Mouse (Mus musculus) embryonic facial prominence, embryonic 14.5 days (tissue): Measurements from ENCODE around the gene Pex13. TPM values are rescaled to one million over a fixed set of nuclear protein-coding genes. Genes with fewer than 3 reads are reported as not detected.

Source experiments
- ATAC-seq: fragments of 200-750 bp; cut with Nextera tagmentation; 2 replicates; pipeline ENCODE4 v1.8.0; 2017; ENCODE audit warnings: low read depth, moderate number of reproducible peaks, moderate TSS enrichment
- DNase-seq: peaks from one replicate; pipeline ENCODE4 v3.0.0-alpha.2; 2015; ENCODE audit warnings: low spot score
- H3K27ac ChIP-seq: fragments of 300-500 bp; sonication (generic); replicated peaks from 2 replicates; pipeline ENCODE4 v1.5.1; 2014; ENCODE audit warnings: low read depth, mild to moderate bottlenecking, low read length, moderate library complexity
- H3K27me3 ChIP-seq: fragments of 300-500 bp; sonication (generic); replicated peaks from 2 replicates; pipeline ENCODE4 v1.6.1; 2014; ENCODE audit warnings: low read length; ENCODE audit not compliant: control insufficient read depth, insufficient read depth
- H3K36me3 ChIP-seq: fragments of 300-500 bp; sonication (generic); 2 replicates; pipeline ENCODE4 v1.6.1; 2014; ENCODE audit warnings: low read length, mixed read lengths; ENCODE audit not compliant: control insufficient read depth, insufficient read depth
- H3K4me1 ChIP-seq: fragments of 300-500 bp; sonication (generic); 2 replicates; pipeline ENCODE4 v1.6.1; 2014; ENCODE audit warnings: antibody characterized with exemption, low read length; ENCODE audit not compliant: control insufficient read depth, insufficient read depth
- H3K4me2 ChIP-seq: fragments of 300-500 bp; sonication (generic); 2 replicates; pipeline ENCODE4 v1.6.1; 2014; ENCODE audit warnings: low read depth, mild to moderate bottlenecking, low read length, moderate library complexity, mixed read lengths
- H3K4me3 ChIP-seq: fragments of 300-500 bp; sonication (generic); 2 replicates; pipeline ENCODE4 v1.5.1; 2014; ENCODE audit warnings: low read depth, mild to moderate bottlenecking, low read length
- H3K9ac ChIP-seq: fragments of 300-500 bp; sonication (generic); 2 replicates; pipeline ENCODE4 v1.6.1; 2014; ENCODE audit warnings: low read depth, mild to moderate bottlenecking, low read length, moderate library complexity, mixed read lengths
- H3K9me3 ChIP-seq: fragments of 300-500 bp; sonication (generic); 2 replicates; pipeline ENCODE4 v1.6.1; 2016; ENCODE audit warnings: low read length; ENCODE audit not compliant: control insufficient read depth
- WGBS: fragments of 180-500 bp; shearing (Covaris S2); extraction: QIAGEN DNeasy Blood & Tissue Kit; methylation state at CpG from one replicate; pipeline ENCODE4 v1.1.7; 2014; 5-methylcytosine and 5-hydroxymethylcytosine counted together
- polyA plus RNA-seq: library from polyadenylated mRNA; unstranded; fragments of >200 nt; fragmentation: Nextera tagmentation; extraction: Ambion mirVana; gene quantifications from 2 replicates; pipeline ENCODE4 v1.2.1, GENCODE M21; 2014

The Pex13 gene
- polyA plus RNA-seq, 1 experiment from 2014 or later, result 35.8 TPM

- Histone ChIP-seq H3K4me3 (no peak overlapping the region), H3K9me3 (no peaks in the 10 kb centered on the region), H3K36me3 (peaks cover 18% of the 10 kb centered on the region; the same call in 1 of the 2 replicates), H3K27ac (no peak overlapping the region), H3K4me1 (no peaks in the 10 kb centered on the region), H3K9ac (no peak overlapping the region), H3K27me3 (no peaks in the 10 kb centered on the region), H3K4me2 (no peak overlapping the region)
- DNase-seq (no peak), ATAC-seq (no peak)
- 89% methylated on average over 1 of the region's 1 CpGs for WGBS
Measured at GRCm38 (mm10) chr11:23688060-23688459, 22.3 kb upstream of the Pex13 start.

DNA sequence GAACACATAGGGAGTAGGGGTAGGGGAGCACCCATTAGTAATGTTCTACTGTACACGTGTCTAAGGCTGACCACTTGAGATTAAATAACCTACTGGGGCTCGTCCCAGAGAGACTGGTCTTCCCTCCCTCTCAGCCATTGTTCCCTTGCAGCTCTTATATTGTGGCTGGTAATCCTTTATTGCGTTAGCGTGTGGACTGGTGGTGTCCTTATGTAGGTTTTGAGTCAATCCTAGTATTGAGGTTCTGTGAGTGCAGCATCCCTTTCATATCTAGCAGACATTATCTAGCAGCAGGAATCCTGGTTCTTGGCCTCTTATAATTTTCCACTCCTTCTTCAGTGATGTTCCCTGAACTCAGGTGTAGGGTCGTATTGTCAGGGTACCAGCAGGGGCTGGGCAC is 20.9 kb upstream of the Pex13 start:
- ATAC-seq, result no peak
- Histone ChIP-seq H3K27ac (no peak overlapping the region), H3K9me3 (no peaks in the 10 kb centered on the region), H3K27me3 (no peaks in the 10 kb centered on the region), H3K4me2 (no peak overlapping the region), H3K36me3 (peaks cover 25% of the 10 kb centered on the region), H3K4me1 (no peaks in the 10 kb centered on the region), H3K9ac (no peak overlapping the region), H3K4me3 (no peak overlapping the region)
- no peak for DNase-seq
- WGBS, result 86% methylated on average over 5 of the region's 5 CpGs

DNA sequence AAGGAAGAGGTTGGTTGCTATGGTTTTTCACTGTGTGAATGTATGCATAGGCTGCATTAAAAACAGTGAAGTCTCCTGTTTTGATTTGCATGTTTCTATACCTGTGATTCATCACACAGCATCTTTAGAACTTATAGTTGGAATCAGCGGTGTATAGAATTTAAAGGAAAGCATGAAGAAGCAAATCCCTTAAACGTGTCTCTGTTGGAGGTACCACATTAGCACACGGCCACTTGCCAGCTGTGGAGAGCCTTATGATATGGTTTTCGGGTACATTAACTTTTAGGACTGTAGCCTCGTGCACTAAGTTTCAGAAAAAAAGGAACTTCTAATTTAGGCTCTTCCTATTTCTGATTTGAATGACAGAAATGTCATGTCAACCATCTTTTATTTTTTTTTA is 16.8 kb upstream of the Pex13 start:
- H3K27me3 ChIP-seq, result no peaks in the 10 kb centered on the region

DNA sequence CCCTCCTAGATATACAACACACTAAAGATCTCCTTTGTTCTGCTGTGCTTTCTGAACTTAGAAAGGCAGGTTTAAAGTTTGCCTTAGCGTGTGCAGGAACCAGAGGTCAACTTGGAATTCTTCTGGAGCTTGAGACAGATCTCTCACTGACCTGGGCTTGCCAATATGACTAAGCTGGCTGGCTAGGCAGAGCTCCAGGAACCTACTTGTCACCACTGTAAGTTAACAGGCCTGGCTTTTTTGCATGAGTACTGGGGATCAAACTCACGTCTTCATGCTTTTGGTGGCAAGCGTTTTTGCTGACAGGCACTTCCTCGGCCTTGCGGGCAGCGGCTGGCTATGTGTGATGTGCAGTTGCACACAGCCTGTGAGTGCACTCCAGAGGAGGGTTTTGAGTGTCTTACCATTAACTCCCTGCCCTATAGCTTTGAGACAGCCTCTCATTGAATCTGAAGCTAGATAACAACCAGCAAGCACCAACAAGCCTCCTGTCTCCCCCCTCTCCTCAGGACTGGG is 14.7 kb upstream of the Pex13 start:
- no peaks in the 10 kb centered on the region for H3K4me1 ChIP-seq
- 91% methylated on average over 6 of the region's 6 CpGs for WGBS
- ATAC-seq, result no peak
- H3K36me3 ChIP-seq, result peaks cover 52% of the 10 kb centered on the region
- H3K27ac ChIP-seq, result no peak overlapping the region
- no peaks in the 10 kb centered on the region for H3K27me3 ChIP-seq
- no peak overlapping the region for H3K4me2 ChIP-seq
- no peak overlapping the region for H3K4me3 ChIP-seq
- DNase-seq, result no peak
- H3K9me3 ChIP-seq, result no peaks in the 10 kb centered on the region
- H3K9ac ChIP-seq, result no peak overlapping the region

More for the DNA sequence above, 16.8 kb upstream of the Pex13 start:
- H3K36me3 ChIP-seq, result peaks cover 36% of the 10 kb centered on the region
- H3K9me3 ChIP-seq, result no peaks in the 10 kb centered on the region
- no peak overlapping the region for H3K4me2 ChIP-seq
- H3K9ac ChIP-seq, result no peak overlapping the region
- DNase-seq (no peak), ATAC-seq (no peak)
- no peak overlapping the region for H3K4me3 ChIP-seq
- H3K27ac ChIP-seq, result no peak overlapping the region
- WGBS, result 85% methylated on average over 5 of the region's 5 CpGs
- no peaks in the 10 kb centered on the region for H3K4me1 ChIP-seq

- H3K4me3 ChIP-seq, result no peak overlapping the region
- peaks cover 64% of the 10 kb centered on the region for H3K36me3 ChIP-seq
- H3K4me2 ChIP-seq, result no peak overlapping the region
- H3K9ac ChIP-seq, result no peak overlapping the region
- no peaks in the 10 kb centered on the region for H3K4me1 ChIP-seq
- no peak overlapping the region for H3K27ac ChIP-seq
- WGBS, result 42% methylated on average over 3 of the region's 3 CpGs
- DNase-seq (peak; percentile 72), ATAC-seq (0 out of 2 replicates have a peak, but pooled peaks have one; percentile 26)
- no peaks in the 10 kb centered on the region for H3K9me3 ChIP-seq
- H3K27me3 ChIP-seq, result no peaks in the 10 kb centered on the region
Measured at GRCm38 (mm10) chr11:23679044-23679642, 13.4 kb upstream of the Pex13 start.

- Histone ChIP-seq H3K9me3 (no peaks in the 10 kb centered on the region), H3K9ac (no peak overlapping the region), H3K36me3 (peaks cover 69% of the 10 kb centered on the region), H3K4me1 (no peaks in the 10 kb centered on the region), H3K4me3 (no peak overlapping the region), H3K27me3 (no peaks in the 10 kb centered on the region), H3K27ac (no peak overlapping the region), H3K4me2 (no peak overlapping the region)
- WGBS, result 82% methylated on average over 5 of the region's 5 CpGs
- DNase-seq (no peak), ATAC-seq (no peak)
Measured at GRCm38 (mm10) chr11:23676100-23676499, 10.3 kb upstream of the Pex13 start.

GRCm38 (mm10) chr11:23672256-23672749 is 6.5 kb upstream of the Pex13 start:
- 75% methylated on average over 4 of the region's 4 CpGs for WGBS
- H3K27ac ChIP-seq, result no peak overlapping the region
- no peak overlapping the region for H3K9ac ChIP-seq
- no peak overlapping the region for H3K4me3 ChIP-seq
- no peak overlapping the region for H3K4me2 ChIP-seq
- H3K36me3 ChIP-seq, result peaks cover 61% of the 10 kb centered on the region
- no peaks in the 10 kb centered on the region for H3K27me3 ChIP-seq
- no peak for DNase-seq
- no peak for ATAC-seq
- H3K4me1 ChIP-seq, result no peaks in the 10 kb centered on the region
- H3K9me3 ChIP-seq, result no peaks in the 10 kb centered on the region

- H3K36me3 ChIP-seq, result 0 out of 2 replicates have a peak, but pooled peaks cover 14% of the 10 kb centered on the region
- no peak overlapping the region for H3K27ac ChIP-seq
- ATAC-seq (no peak), DNase-seq (peak; percentile 48)
- H3K27me3 ChIP-seq, result no peaks in the 10 kb centered on the region
- H3K4me1 ChIP-seq, result peaks cover 6% of the 10 kb centered on the region
- no peaks in the 10 kb centered on the region for H3K9me3 ChIP-seq
- H3K4me3 ChIP-seq, result peak overlapping the region; percentile 91
- peak overlapping the region; percentile 93 for H3K9ac ChIP-seq
- H3K4me2 ChIP-seq, result peak overlapping the region; percentile 61
- 37% methylated on average over 3 of the region's 3 CpGs for WGBS
Measured at GRCm38 (mm10) chr11:23667128-23667527, 1.4 kb upstream of the Pex13 start.

DNA sequence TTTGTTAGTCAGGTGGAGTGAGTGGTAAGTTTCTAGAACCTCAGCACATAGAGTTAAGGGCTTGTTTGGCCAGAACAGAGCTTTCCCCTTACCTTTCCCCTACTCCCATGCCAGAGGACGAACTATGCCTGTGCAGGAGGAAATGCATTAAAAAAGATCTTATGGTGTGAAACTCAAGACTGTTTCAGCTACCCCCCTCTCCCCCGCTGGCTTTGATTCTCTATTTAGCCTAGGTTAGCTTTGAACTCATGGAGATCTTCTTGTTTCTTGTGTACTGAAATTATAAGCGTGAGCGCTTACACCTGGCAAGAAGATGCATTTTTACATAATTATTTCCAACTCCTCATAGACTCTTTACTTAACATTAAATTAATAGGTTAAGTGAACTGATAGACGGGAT is 767 bp upstream of the Pex13 start:
- Histone ChIP-seq H3K4me1 (peaks cover 8% of the 10 kb centered on the region), H3K27me3 (no peaks in the 10 kb centered on the region), H3K9ac (peak overlapping the region; percentile 93), H3K36me3 (0 out of 2 replicates have a peak, but pooled peaks cover 14% of the 10 kb centered on the region), H3K9me3 (no peaks in the 10 kb centered on the region), H3K4me2 (peak overlapping the region; percentile 61), H3K4me3 (peak overlapping the region; percentile 91), H3K27ac (peak overlapping the region; percentile 92)
- WGBS, result 9% methylated on average over 5 of the region's 5 CpGs
- DNase-seq (peak; percentile 3), ATAC-seq (no peak; the same call in 1 of the 2 replicates)
